Mouse (Mus musculus): ENCODE measurements at regions not wholly inside any gene's neighbourhood (a gene's known extent, or its start where the extent isn't known, plus 50 kb on each side); places are given as distances from the start of the nearest gene placed in this dataset.

DNA sequence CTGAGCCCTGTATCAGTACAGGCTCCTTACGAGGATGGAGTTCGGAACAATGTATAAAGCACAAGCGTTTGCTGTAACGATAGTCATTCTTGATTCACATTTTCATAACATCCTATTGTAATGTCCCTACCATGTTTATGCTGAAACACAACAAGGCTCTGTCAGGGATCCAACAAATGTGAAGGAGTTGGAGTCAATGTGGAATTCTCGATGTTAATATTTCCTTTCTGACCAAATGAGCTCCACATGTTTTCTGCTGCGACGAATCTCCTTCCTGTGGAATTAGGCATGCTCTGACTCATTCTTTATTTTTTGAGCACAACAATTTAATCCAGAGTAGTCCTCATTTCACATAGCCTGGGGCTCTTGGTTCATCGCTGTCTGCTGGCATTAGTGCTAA lies 588.0 kb upstream of the N6amt1 start:
- no peak for TF ChIP-seq POLR2A (IDR thresholded peaks at IDR 0.05; ENCODE audit: low read depth, low read length)
- no peak for TF ChIP-seq CTCF (IDR thresholded peaks at IDR 0.05; ENCODE audit: extremely low read depth, insufficient read length, insufficient replicate concordance, low read depth, low read length)
